Mouse (Mus musculus): ENCODE results near the gene Tma7.

DNA sequence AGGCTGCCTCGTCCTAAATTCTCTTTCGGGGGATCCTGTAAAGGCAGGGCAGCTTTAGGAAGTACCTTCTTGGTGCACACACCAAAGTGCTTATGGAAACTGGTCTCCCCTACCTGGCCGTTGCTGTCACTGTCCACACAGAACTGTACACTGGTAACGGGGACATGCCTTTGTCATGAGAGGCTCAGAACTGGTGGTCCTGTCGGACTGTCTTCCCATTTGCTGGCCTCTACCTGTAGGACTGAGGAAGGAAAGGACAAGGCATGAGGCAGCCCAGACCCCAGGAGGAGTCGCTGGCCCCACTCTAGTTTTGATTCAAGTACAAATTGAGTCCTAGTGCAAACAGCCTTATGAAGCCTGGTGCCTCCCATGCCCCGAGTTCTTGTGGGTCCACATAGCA lies 51.4 kb downstream of the Tma7 start:
- TF ChIP-seq POLR2A (IDR thresholded peaks at IDR 0.05; ENCODE audit: borderline replicate concordance, insufficient read depth, low read length) (no peak), CTCF (IDR thresholded peaks at IDR 0.05; ENCODE audit: borderline replicate concordance, insufficient read depth, low read depth, low read length) (no peak)
